Mouse (Mus musculus) kidney, adult 2 months (tissue): ENCODE results near the gene Apoc2.

Experiments
- CTCF ChIP-seq: fragments of 200-500 bp; conservative IDR thresholded peaks from 2 replicates; pipeline ENCODE4 v1.5.1; 2011; ENCODE audit warnings: low read depth, mild to moderate bottlenecking, control low read depth, low read length, moderate library complexity, mixed read lengths; ENCODE audit not compliant: insufficient read depth, insufficient read length
- POLR2A ChIP-seq: fragments of 200-500 bp; IDR thresholded peaks from one replicate; pipeline ENCODE4 v1.6.1; 2011; ENCODE audit warnings: low read depth, low read length, control low read depth

DNA sequence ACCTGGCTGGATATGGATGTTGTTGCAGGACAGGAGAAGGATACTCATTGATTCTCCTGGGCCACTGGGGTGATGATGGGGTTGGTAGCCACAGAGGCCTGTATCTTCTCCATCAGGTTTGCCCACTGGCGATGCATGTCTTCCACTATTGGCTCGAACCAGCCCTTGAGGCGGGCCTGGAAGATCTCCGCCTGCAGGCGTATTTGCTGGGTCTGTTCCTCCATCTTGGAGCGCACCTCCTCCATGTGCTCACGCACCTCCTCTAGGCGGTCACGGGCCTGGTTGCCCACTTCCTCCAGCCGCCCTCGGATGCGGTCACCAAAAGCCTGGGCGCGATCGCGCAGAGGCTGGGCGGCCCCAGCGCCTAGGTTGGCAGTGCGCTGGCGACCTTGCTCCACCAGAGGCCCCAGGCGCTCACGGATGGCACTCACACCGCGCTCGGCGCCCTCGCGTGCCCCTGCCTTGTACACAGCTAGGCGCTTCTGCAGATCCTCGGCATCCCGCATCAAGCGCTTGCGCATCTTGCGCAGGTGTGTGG is 18.7 kb upstream of the Apoc2 start:
- no peak for TF ChIP-seq CTCF
- TF ChIP-seq POLR2A = no peak
